In the genomic region with DNA sequence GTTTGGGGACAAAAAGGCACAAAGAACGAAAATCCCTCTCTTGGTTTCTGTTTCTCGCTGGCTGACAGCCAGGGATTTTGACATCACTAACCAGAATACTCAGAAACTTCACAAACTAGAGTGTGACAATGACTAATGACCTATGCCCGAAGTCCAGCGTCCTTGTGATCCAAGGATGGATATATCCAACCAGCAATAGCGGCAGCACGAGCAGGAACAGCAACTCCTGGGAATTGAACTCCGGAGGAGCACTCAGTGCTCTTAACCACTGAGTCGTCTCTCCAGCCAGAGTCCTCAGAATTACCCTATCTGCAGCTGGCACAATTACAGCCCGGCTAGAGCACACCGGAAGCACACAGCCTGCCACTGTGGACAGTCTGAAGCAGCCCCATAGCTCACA, we compare ENCODE assay signal across 10 mouse cellular contexts. TPM values are rescaled to one million over a fixed set of nuclear protein-coding genes. Genes with fewer than 3 reads are reported as not detected.
A peak's percentile ranks its signal among the peaks of the same experiment; 100 is the strongest.
DNase-seq lines count a peak whose midpoint lies in the region; ATAC-seq and TF ChIP-seq lines count a peak whose summit lies in the region.
"Had no signal": no experiment of that assay in that cellular context is flagged by ENCODE, and none has a peak within 500 bp of the region (broad histone marks: within the 10 kb centered on the region; RNA-seq: fewer than 3 reads in every experiment).

No protein-coding gene starts in this region.

- TF ChIP-seq POLR2A in cerebellum, adult 2 months (IDR thresholded peaks at IDR 0.05; ENCODE audit: borderline replicate concordance, insufficient read depth, low read length), result no peak

- no peaks in the 10 kb centered on the region for H3K9me3 ChIP-seq in kidney, embryonic 15.5 days (replicated peaks)

- H3K27me3 ChIP-seq in kidney, embryonic 15.5 days, result no peaks in the 10 kb centered on the region
- no peaks in the 10 kb centered on the region for H3K27me3 ChIP-seq in cerebellum, adult 2 months (ENCODE audit: control insufficient read depth, insufficient read depth, low read length)

- H3K36me3 ChIP-seq in kidney, embryonic 15.5 days, result peaks cover 4% of the 10 kb centered on the region; the same call in 1 of the 2 replicates

- H3K4me1 ChIP-seq in kidney, embryonic 15.5 days, result peaks cover 18% of the 10 kb centered on the region; the same call in 1 of the 2 replicates
- no peaks in the 10 kb centered on the region; the same call in 1 of the 2 replicates for H3K4me1 ChIP-seq in cerebellum, adult 2 months (ENCODE audit: control insufficient read depth, insufficient read depth, low read length)

- H3K4me2 ChIP-seq in kidney, embryonic 15.5 days, result no peak overlapping the region

- no peak for TF ChIP-seq CTCF in cerebellum, adult 2 months (IDR thresholded peaks at IDR 0.05; ENCODE audit: borderline replicate concordance, insufficient read depth, low read depth, low read length)

- H3K9ac ChIP-seq in kidney, embryonic 15.5 days, result no peak overlapping the region

- no peak overlapping the region for H3K4me3 ChIP-seq in kidney, embryonic 15.5 days (replicated peaks)
- no peak overlapping the region for H3K4me3 ChIP-seq in cerebellum, adult 2 months (replicated peaks; ENCODE audit: insufficient read depth, low read depth, low read length)

- H3K27ac ChIP-seq in kidney, embryonic 15.5 days, result no peak overlapping the region
- no peak overlapping the region for H3K27ac ChIP-seq in cerebellum, adult 2 months (ENCODE audit: insufficient read depth, low read length)

- 76% methylated on average over 10 of the region's 10 CpGs for WGBS in kidney, embryonic 15.5 days
- 84% methylated on average over 10 of the region's 10 CpGs for WGBS in cerebellum, adult 2 months

- ATAC-seq in kidney, embryonic 15.5 days (replicated peaks; ENCODE audit: low FRiP score), result no peak
- ATAC-seq in inflammation-experienced regulatory T-cells, adult 6 months, result peak; percentile 44

- peak; percentile 49 for DNase-seq in kidney, adult 9 months
- DNase-seq in 416B (ENCODE audit: low read depth) (peak; percentile 84), adipocyte (ENCODE audit: low spot score) (peak; percentile 35)
- no peak for DNase-seq in embryo, embryonic 9.5 days (ENCODE audit: extremely low spot score)
- no peak for DNase-seq in cerebellum, adult 2 months
- DNase-seq in cerebellum, postnatal 14 days, result no peak
- DNase-seq: left cerebral cortex, postnatal 4 days; midbrain, embryonic 14.5 days had no signal

RNA-seq across cellular contexts. Expression of a gene that starts 5.5 kb away (rescaled TPM):
- polyA plus RNA-seq in kidney, embryonic 15.5 days (2015; fragmentation: Nextera tagmentation; extraction: Ambion mirVana), result 104 and 110 TPM in 2 replicates
- 100 to 1,000 TPM; 217 to 248 (median 230) TPM for polyA plus RNA-seq in inflammation-experienced regulatory T-cells, adult 6 months (2017; shearing (Covaris generic))
- 157 and 167 TPM in 2 replicates for polyA plus RNA-seq in cerebellum, adult 2 months (2012; rRNA removed)

RNA-seq across cellular contexts. Expression of a gene that starts 44.1 kb away (rescaled TPM):
- polyA plus RNA-seq in kidney, embryonic 15.5 days (2015; fragmentation: Nextera tagmentation; extraction: Ambion mirVana), result 1.4 and 31.8 TPM in 2 replicates
- not detected for polyA plus RNA-seq in inflammation-experienced regulatory T-cells, adult 6 months (2017; shearing (Covaris generic))
- polyA plus RNA-seq in cerebellum, adult 2 months (2012; rRNA removed), result not detected in 2 replicates
- polyA plus RNA-seq: midbrain, embryonic 14.5 days had no signal

Comparison
In these comparisons a context has a peak if more than half of its experiments do, and no peak if none do; other contexts are left out.
1. DNase-seq: peak in kidney, adult 9 months (single experiment), 416B (single experiment) and adipocyte (single experiment); none in embryo, embryonic 9.5 days (single experiment), cerebellum, adult 2 months (0 of 2) and cerebellum, postnatal 14 days (0 of 2).